Mouse (Mus musculus) heart, embryonic 12.5 days (tissue): Measurements from ENCODE around the gene Sema3d. TPM values are rescaled to one million over a fixed set of nuclear protein-coding genes. Genes with fewer than 3 reads are reported as not detected.

ENCODE experiments used
- ATAC-seq: fragments of 200-750 bp; cut with Nextera tagmentation; 2 replicates; pipeline ENCODE4 v1.8.0; 2017; ENCODE audit warnings: moderate TSS enrichment, moderate library complexity; ENCODE audit not compliant: insufficient number of reproducible peaks, low FRiP score
- H3K27ac ChIP-seq: fragments of 300-500 bp; sonication (generic); 2 replicates; pipeline ENCODE4 v1.5.1; 2016; ENCODE audit warnings: mild to moderate bottlenecking, moderate library complexity; ENCODE audit not compliant: poor library complexity, severe bottlenecking
- H3K27me3 ChIP-seq: fragments of 300-500 bp; sonication (generic); replicated peaks from 2 replicates; pipeline ENCODE4 v1.6.1; 2016; ENCODE audit warnings: mild to moderate bottlenecking, moderate library complexity
- H3K36me3 ChIP-seq: fragments of 300-500 bp; sonication (generic); 2 replicates; pipeline ENCODE4 v1.6.1; 2016; ENCODE audit warnings: mild to moderate bottlenecking, moderate library complexity
- H3K4me1 ChIP-seq: fragments of 300-500 bp; sonication (generic); replicated peaks from 2 replicates; pipeline ENCODE4 v1.6.1; 2016; ENCODE audit warnings: mild to moderate bottlenecking
- H3K4me2 ChIP-seq: fragments of 300-500 bp; sonication (generic); 2 replicates; pipeline ENCODE4 v1.6.1; 2016; ENCODE audit warnings: mild to moderate bottlenecking, moderate library complexity
- H3K4me3 ChIP-seq: fragments of 300-500 bp; sonication (generic); 2 replicates; pipeline ENCODE4 v1.5.1; 2016; ENCODE audit warnings: mild to moderate bottlenecking
- H3K9ac ChIP-seq: fragments of 300-500 bp; sonication (generic); 2 replicates; pipeline ENCODE4 v1.6.1; 2016; ENCODE audit warnings: mild to moderate bottlenecking, moderate library complexity
- H3K9me3 ChIP-seq: fragments of 300-500 bp; sonication (generic); replicated peaks from 2 replicates; pipeline ENCODE4 v1.6.1; 2016; ENCODE audit warnings: mild to moderate bottlenecking, moderate library complexity
- WGBS: fragments of 180-500 bp; shearing (Covaris S2); methylation state at CpG from one replicate; pipeline ENCODE4 v1.1.7; 2016; 5-methylcytosine and 5-hydroxymethylcytosine counted together
- polyA plus RNA-seq: library from polyadenylated mRNA; unstranded; fragments of >200 nt; fragmentation: Nextera tagmentation; extraction: Ambion mirVana; gene quantifications from 2 replicates; pipeline ENCODE4 v1.2.1, GENCODE M21; 2016

Gene Sema3d
- 14.6 and 16.0 TPM in 2 replicates for polyA plus RNA-seq

DNA sequence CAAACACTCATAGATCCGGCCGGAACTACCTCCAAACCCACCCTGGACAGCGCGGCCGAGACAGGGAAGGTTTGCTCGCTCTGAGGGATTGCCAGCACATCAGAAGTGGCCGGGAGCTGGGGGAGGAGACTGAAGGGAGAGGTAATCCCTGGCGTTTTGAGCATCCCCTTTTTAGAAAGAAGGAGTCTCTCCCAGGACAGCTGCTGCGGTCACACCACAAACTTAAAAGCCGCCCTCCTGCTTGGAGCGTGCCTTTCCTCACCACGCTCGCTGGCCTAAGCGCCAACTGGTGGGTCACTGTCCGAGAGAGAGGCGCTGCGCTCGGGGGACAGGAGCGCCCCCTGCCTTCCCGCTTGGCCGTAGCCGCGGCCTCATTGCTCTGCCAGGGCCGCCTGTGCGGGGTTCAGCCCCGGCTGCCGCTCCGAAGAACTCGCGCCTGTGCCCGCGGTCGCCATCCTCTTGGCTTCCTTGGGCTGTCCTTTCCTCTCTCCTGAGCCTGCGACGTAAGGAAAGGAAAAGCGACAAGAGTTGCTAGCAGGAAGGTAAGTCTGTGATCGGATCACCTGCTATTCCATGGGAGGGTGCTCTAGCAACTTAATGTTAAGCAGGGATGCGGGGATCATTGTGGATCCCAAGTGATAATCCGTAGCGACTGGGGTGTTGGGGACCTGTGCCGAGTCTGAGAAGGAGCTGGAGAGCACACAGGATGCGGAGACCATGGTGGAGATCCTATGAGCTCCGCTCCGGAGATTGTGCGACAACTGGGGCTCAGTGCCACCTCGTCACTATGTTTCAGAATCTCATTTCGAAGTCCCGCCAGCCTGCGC, at the start of gene Sema3d:
Gene Sema3d, plus strand, starts transcription at position 253 of the 827 bp plus-strand sequence.
- H3K9ac ChIP-seq, result peak within 1 kb of the TSS; percentile 75

DNA sequence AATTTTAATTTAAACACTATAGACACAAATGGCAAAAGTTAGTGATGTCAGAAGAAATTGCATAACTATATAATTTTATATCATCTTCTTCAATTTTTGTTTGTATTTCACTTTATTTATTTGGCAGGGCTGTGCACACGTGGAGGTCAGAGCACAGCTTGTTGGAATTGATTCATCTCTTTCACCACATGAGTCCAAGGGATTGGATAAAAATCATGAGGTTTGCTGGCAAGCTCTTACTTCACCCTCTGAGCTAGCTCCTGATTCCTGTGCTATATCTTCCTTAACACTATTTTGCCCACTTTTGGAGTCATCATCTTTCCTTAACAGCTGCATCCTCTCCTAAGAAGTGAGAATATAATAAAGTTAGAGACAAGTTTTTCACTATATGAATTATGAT, 5.9 kb upstream of the Sema3d start:
- Histone ChIP-seq H3K4me1 (no peaks in the 10 kb centered on the region), H3K4me2 (no peak overlapping the region), H3K9me3 (no peaks in the 10 kb centered on the region), H3K4me3 (no peak overlapping the region), H3K9ac (no peak overlapping the region), H3K27me3 (no peaks in the 10 kb centered on the region), H3K36me3 (no peaks in the 10 kb centered on the region), H3K27ac (no peak overlapping the region)
- no peak for ATAC-seq
- 62% methylated on average over 1 of the region's 1 CpGs for WGBS

More for the DNA sequence above, at the start of gene Sema3d:
- Histone ChIP-seq H3K36me3 (no peaks in the 10 kb centered on the region), H3K9me3 (no peaks in the 10 kb centered on the region), H3K4me1 (peaks cover 4% of the 10 kb centered on the region), H3K4me3 (peak within 1 kb of the TSS; percentile 62), H3K27ac (no peak within 1 kb of the TSS), H3K4me2 (peak within 1 kb of the TSS; percentile 82), H3K27me3 (0 out of 2 replicates have a peak, but pooled peaks cover 5% of the 10 kb centered on the region)
- WGBS, result under 1% methylated on average over 49 of the region's 49 CpGs
- peak; percentile 86 for ATAC-seq

DNA sequence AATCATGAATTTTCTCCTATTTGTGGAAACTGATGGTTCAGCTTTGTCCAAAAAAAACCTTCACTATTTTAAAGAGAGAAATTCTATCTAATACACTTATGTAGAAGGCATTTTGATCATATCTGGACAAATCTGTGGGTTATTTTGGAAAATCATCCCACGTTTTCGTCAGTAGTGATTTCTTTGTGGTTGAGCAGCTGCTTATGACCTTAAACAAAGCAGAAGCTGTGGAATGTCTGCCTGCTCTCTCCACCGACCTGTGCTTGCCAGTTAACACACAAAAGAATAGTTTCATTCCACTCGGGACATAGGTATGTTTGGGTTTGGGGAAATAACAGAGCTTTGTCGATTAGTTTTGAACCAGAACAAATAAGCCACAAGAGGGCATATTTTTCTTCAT, 4.3 kb upstream of the Sema3d start:
- WGBS, result 40% methylated on average over 5 of the region's 5 CpGs
- Histone ChIP-seq H3K27ac (no peak overlapping the region), H3K4me3 (no peak overlapping the region), H3K4me1 (no peaks in the 10 kb centered on the region), H3K27me3 (no peaks in the 10 kb centered on the region), H3K36me3 (no peaks in the 10 kb centered on the region), H3K4me2 (no peak overlapping the region), H3K9ac (no peak overlapping the region), H3K9me3 (no peaks in the 10 kb centered on the region)
- ATAC-seq, result no peak

- H3K9ac ChIP-seq, result no peak overlapping the region
- H3K4me1 ChIP-seq, result peaks cover 4% of the 10 kb centered on the region
- no peaks in the 10 kb centered on the region for H3K36me3 ChIP-seq
- WGBS, result 72% methylated on average over 5 of the region's 5 CpGs
- H3K27me3 ChIP-seq, result 0 out of 2 replicates have a peak, but pooled peaks cover 5% of the 10 kb centered on the region
- no peak overlapping the region for H3K4me2 ChIP-seq
- H3K27ac ChIP-seq, result no peak overlapping the region
- no peak overlapping the region for H3K4me3 ChIP-seq
- no peaks in the 10 kb centered on the region for H3K9me3 ChIP-seq
- no peak for ATAC-seq
Measured at GRCm38 (mm10) chr5:12382010-12382409, 1.2 kb upstream of the Sema3d start.

GRCm38 (mm10) chr5:12383960-12384285, 738 bp downstream of the Sema3d start:
- no peak for ATAC-seq
- Histone ChIP-seq H3K27me3 (0 out of 2 replicates have a peak, but pooled peaks cover 5% of the 10 kb centered on the region), H3K4me1 (peaks cover 4% of the 10 kb centered on the region), H3K9me3 (no peaks in the 10 kb centered on the region), H3K36me3 (no peaks in the 10 kb centered on the region), H3K4me2 (peak overlapping the region; percentile 82), H3K9ac (peak overlapping the region; percentile 75), H3K27ac (no peak overlapping the region), H3K4me3 (peak overlapping the region; percentile 62)
- WGBS, result under 1% methylated on average over 10 of the region's 10 CpGs

DNA sequence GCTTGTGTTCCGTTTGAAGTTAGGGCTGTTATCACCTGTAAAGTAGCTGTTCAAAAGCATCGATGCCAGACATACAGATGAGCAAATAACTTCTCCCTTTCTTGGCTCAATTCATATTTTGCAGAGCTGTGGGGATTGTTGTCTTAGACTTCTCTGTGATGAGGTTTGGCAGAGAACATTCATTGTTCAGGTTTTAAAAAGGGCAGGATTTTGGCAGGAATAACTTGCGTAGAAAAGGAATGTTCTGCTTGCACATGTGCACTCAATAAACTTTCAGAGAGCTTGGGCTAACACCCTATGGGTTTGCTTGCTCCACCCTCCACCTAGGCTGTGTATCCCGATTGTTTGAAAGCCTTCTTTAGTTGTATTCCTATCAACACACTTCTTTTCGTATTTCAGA, 9.5 kb downstream of the Sema3d start:
- Histone ChIP-seq H3K4me2 (no peak overlapping the region), H3K9ac (no peak overlapping the region), H3K9me3 (no peaks in the 10 kb centered on the region), H3K4me1 (no peaks in the 10 kb centered on the region), H3K27me3 (no peaks in the 10 kb centered on the region), H3K27ac (no peak overlapping the region), H3K36me3 (no peaks in the 10 kb centered on the region), H3K4me3 (no peak overlapping the region)
- ATAC-seq, result no peak
- 75% methylated on average over 5 of the region's 5 CpGs for WGBS

- Histone ChIP-seq H3K4me3 (no peak overlapping the region), H3K9ac (no peak overlapping the region), H3K27me3 (no peaks in the 10 kb centered on the region), H3K27ac (no peak overlapping the region), H3K36me3 (no peaks in the 10 kb centered on the region), H3K4me2 (no peak overlapping the region), H3K4me1 (no peaks in the 10 kb centered on the region), H3K9me3 (no peaks in the 10 kb centered on the region)
- no peak for ATAC-seq
- 67% methylated on average over 2 of the region's 2 CpGs for WGBS
Measured at GRCm38 (mm10) chr5:12399271-12399670, 16.1 kb downstream of the Sema3d start.

- H3K4me2 ChIP-seq, result no peak overlapping the region
- no peaks in the 10 kb centered on the region for H3K9me3 ChIP-seq
- ATAC-seq, result no peak
- H3K36me3 ChIP-seq, result no peaks in the 10 kb centered on the region
- H3K9ac ChIP-seq, result no peak overlapping the region
- no peaks in the 10 kb centered on the region for H3K27me3 ChIP-seq
- no peak overlapping the region for H3K27ac ChIP-seq
- no peak overlapping the region for H3K4me3 ChIP-seq
- no peaks in the 10 kb centered on the region for H3K4me1 ChIP-seq
Measured at GRCm38 (mm10) chr5:12404229-12404628, 21.0 kb downstream of the Sema3d start.

GRCm38 (mm10) chr5:12412595-12412994, 29.4 kb downstream of the Sema3d start:
- H3K27me3 ChIP-seq, result no peaks in the 10 kb centered on the region
- no peaks in the 10 kb centered on the region for H3K36me3 ChIP-seq
- ATAC-seq, result no peak
- no peaks in the 10 kb centered on the region for H3K4me1 ChIP-seq
- no peak overlapping the region for H3K27ac ChIP-seq
- no peak overlapping the region for H3K4me2 ChIP-seq
- H3K9me3 ChIP-seq, result no peaks in the 10 kb centered on the region
- 75% methylated on average over 3 of the region's 3 CpGs for WGBS
- no peak overlapping the region for H3K9ac ChIP-seq
- no peak overlapping the region for H3K4me3 ChIP-seq

DNA sequence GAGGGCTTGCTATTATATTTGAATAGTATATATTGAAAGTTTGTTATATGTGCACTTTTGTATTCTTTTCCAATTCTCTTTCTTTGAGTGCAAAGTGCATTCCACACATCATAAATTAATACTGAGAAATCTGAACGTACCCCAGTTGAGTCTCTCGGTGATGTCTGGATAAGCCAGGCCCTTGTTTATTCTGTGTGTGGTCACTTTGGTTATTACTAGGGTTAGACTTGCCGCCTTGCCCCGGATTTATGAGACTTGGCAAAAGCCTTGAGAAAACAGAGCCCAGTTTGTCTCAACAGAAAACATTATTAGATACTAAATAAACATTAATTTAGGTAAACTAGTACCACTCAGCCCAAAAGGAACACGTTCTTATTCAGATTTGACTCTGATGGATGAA, 40.1 kb downstream of the Sema3d start:
- no peaks in the 10 kb centered on the region for H3K36me3 ChIP-seq
- 72% methylated on average over 5 of the region's 5 CpGs for WGBS
- H3K27ac ChIP-seq, result no peak overlapping the region
- ATAC-seq, result no peak
- no peaks in the 10 kb centered on the region for H3K9me3 ChIP-seq
- no peak overlapping the region for H3K4me2 ChIP-seq
- no peaks in the 10 kb centered on the region for H3K27me3 ChIP-seq
- H3K4me3 ChIP-seq, result no peak overlapping the region
- H3K4me1 ChIP-seq, result no peaks in the 10 kb centered on the region
- H3K9ac ChIP-seq, result no peak overlapping the region

DNA sequence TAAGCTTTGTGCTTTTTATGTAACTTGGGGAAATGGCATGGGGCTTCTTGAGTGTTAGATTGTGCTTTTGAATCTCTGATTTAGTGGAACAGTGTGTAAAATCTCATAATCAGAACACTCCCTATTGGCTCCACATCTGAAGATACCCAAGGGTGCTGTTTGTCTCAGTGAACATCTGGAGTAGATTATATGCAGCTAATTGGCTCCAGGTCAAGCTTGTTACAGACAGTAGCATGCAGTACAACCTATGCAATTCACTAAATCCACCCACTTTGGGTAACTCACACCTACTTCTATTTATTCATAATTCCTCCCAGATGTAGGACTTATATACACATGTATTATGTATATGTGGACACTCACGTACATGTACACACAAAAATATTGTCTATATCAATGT, 58.6 kb downstream of the Sema3d start:
- WGBS, result 71% methylated on average over 1 of the region's 1 CpGs
- no peak overlapping the region for H3K4me2 ChIP-seq
- H3K4me1 ChIP-seq, result no peaks in the 10 kb centered on the region
- 0 out of 2 replicates have a peak, but pooled peaks cover 3% of the 10 kb centered on the region for H3K9me3 ChIP-seq
- no peak for ATAC-seq
- no peaks in the 10 kb centered on the region for H3K36me3 ChIP-seq
- no peak overlapping the region for H3K27ac ChIP-seq
- H3K27me3 ChIP-seq, result no peaks in the 10 kb centered on the region
- no peak overlapping the region for H3K4me3 ChIP-seq
- no peak overlapping the region for H3K9ac ChIP-seq
